Mouse (Mus musculus) thymus, postnatal 36 days (tissue): ENCODE results near the gene Nelfcd.
A peak's percentile ranks its signal among the peaks of the same experiment; 100 is the strongest.

ENCODE experiments used
- DNase-seq, 2 experiments: peaks; one replicate each; pipeline ENCODE4 v3.0.0; 2022; ENCODE audit warnings: mixed read lengths in 2 of 2

The Nelfcd gene

DNA sequence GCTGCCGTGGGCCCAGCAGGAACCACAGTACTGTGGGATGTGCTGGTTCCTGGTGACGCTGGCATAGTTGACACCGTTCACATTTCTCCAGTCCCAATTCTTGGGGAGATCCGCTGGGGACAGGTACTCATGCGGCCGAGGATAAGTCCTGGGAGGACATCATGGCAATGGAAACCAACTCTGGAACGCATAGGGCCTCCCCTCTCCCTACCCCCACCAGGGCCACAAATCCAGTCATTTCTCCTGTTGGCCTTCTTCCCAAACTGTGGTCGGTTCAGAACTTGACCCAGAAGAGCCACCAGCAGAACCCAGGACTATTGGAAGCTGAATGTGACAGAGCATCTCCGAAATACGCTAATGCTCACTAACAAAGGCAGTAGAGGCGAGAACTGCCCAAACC, 22.6 kb downstream of the Nelfcd start:
- no peak for DNase-seq

DNA sequence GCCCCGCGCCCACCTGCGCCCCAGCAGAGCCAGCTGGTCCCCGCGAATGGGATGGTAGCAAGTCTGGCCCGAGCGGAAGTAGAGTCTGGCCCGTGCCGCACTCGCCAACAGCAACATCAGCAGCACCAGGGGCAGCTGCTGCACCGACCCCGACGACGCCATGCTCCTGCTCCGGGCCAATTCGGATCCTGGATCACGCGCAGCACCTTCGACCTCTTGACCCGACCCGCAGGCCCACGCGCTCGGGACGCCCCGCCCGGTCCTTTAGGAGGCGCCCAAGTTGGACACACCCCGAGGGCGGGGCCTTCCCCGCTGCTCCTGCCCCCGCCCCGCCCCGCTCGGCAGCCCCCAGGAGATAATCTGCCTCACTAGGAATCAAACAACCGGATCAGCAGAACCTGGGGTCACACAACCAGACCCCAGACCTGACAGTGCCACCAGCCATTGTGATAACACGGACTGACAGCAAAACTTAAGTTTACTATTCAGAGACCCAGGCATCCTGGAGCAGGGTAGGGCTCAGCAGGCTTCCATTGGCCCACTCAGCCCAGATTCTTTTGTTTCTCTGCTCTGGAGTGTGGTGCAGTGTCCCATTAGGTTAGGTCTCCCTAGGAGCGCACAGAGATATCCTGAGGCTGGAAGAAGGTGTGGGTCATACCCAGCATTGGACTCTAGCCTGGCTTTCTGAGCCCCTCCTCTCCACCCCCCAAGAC, 23.3 kb downstream of the Nelfcd start, which contains the start of gene Ctsz:
Gene Ctsz (minus strand): TSS at position 303 of the 713 bp plus-strand sequence.
- DNase-seq, result peak; percentile 74 to 75

DNA sequence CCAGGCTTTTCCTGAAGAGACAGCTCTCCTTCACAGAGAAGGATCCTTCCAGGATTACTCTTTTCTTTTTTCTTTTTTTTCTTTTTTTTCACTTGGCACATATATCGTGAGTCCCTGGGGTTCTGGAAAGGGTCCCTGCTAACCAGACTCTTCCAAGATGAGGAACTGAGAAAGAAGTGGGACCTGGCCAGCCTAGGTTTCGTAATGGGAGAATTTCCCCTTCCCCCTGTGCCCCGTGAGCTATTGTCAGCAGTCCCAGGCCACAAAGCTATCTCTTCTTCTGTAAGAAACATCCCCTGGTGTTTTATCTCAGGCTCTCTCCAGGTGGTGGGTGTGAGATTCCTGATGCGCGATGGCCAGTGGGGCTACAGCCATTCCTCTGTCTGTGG, 23.8 kb downstream of the Nelfcd start:
- no peak for DNase-seq

DNA sequence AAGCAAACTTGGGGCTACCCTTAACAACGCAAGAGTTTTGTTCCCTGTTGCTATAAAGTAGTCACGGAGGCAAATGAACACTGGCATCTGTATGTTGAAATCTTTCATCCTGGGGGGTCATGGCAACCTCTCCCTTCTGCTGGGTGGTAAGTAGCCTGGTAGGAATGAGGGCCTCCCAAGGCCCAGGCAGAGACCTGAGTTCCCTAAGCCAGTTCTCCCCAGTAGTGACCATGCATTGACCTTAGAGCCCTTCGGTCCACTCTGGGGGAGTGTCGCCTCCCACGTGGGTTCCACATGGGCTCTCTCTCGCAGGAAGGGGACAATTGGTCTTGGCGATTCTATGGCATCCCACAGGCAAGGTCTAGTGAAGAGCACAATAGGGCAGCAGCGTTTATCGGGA, 24.4 kb downstream of the Nelfcd start:
- DNase-seq, result no peak

GRCm38 (mm10) chr2:174441898-174442297, 26.3 kb downstream of the Nelfcd start:
- DNase-seq, result no peak

DNA sequence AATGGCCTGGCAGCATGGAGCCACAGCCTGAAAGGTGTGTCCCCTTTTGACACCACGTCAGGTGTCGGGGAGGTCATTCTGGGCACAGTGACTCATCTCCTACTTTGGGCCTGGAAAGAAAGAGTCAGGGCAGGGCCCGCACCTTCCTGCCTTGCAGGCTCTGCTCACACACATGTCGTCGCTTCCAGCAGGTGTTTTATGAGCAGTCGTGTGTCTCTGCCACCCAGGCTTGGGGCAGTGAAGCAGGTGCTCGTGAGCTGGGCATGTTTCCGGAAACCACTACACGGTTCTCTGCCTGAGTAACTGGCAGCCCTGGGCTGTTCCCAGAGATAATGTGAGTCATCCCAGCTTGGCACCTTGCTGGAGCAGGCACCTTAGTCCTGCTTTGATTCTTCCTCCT, 26.9 kb downstream of the Nelfcd start:
- peak in 1 of 2 experiments; percentile 32 for DNase-seq

DNA sequence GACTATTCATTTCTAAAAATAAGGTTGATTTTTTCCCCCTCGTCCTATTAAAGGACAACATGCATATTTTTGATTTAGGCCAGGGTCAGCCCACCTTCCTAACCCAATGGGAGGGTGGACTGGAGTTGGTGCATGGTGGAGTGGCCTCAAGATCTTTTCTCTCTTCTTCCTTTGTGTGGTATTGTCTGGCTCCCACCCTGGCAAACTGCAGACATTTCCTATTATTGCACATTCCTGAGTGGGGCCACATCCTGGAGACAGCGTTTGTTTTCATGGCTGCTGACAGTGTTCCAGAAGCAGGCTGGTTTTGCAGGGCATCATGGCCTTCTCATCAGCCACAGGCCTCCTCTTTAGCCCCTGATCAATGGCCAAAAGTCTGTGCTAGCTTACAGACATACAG, 27.4 kb downstream of the Nelfcd start:
- no peak for DNase-seq

- DNase-seq, result no peak
Observed at GRCm38 (mm10) chr2:174444359-174444758, 28.8 kb downstream of the Nelfcd start.

GRCm38 (mm10) chr2:174445018-174445417, 29.4 kb downstream of the Nelfcd start:
- DNase-seq, result no peak

- DNase-seq, result no peak
Observed at GRCm38 (mm10) chr2:174446492-174446891, 30.9 kb downstream of the Nelfcd start.

DNA sequence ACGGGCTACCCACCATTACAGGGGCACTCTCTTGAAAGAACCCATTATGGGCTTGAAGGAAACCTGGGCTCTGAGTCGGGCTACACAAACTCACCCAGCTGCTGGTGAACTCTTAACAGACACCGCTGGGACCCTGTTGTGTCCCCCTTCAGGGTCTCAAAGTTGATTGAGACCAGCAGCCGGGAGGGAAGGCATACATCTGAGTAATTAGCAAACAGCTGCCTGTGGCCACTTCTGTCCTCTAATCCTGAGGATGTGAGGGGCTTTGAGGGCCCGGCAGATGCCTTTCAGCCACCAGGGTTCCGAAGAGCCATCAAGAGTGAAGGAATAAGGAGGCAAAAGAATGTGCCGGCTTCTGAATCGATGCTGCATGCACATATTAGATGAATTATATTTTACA, 31.3 kb downstream of the Nelfcd start:
- DNase-seq, result no peak

GRCm38 (mm10) chr2:174448405-174448804, 32.8 kb downstream of the Nelfcd start:
- no peak for DNase-seq

DNA sequence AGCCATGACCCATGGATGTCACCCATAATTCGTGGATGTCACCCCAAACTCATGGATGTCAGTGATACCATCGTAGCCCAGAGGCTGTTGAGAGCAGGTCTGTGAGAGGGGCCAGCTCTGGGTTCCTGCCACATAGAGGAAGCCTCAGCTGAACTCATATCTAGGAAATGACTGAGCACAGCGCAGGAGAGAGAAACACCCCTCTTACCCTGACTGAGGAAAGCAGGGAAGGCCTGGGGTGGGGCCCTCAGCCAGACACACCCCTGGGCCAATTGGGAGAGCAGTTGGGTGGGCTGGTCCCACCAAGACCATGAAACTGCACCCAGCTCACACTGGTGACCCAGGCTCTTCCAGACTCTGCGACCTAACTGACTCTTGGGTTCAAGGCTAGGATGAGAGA, 34.7 kb downstream of the Nelfcd start, which contains the start of gene Tubb1:
Gene Tubb1 (plus strand): TSS at position 343 of the 400 bp plus-strand sequence.
- no peak for DNase-seq

DNA sequence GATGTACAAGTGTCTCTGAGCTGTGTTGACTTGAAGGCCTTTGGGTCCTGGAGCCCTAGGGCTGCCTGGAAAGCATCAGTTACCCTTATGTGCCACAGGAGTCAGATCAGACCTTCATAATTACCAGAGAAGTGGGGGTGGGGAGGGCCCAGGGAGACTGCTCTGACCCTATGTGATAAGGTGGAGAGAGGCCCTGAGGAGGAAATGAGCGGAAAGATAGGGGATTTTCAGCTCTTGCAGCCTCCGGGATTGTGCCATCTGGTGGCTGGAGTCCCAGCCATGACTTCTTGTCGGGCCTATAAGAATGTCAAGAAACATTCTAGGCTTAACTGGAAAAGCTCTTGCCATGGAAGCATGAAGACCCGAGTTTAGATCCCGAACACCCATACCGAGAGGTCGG, 38.1 kb downstream of the Nelfcd start:
- no peak for DNase-seq

DNA sequence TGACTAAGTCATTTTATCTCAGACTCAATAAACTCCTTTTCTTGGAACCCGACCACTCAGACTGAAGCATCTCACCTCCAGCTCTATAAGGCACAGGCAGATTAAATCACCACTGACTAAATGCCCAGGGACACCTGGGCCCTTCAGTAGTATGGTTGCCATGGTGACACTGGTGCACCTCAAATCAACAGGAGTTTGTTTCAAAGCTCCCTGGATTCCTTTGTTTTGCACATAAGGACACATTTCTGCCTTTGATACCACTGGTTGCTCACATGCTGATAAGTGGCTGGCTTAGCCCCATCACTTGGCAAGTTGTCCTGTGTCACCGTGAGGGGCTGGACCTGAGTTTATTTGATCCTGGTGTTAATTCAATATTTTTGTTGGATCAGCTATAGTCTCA, 43.8 kb downstream of the Nelfcd start:
- DNase-seq, result no peak

DNA sequence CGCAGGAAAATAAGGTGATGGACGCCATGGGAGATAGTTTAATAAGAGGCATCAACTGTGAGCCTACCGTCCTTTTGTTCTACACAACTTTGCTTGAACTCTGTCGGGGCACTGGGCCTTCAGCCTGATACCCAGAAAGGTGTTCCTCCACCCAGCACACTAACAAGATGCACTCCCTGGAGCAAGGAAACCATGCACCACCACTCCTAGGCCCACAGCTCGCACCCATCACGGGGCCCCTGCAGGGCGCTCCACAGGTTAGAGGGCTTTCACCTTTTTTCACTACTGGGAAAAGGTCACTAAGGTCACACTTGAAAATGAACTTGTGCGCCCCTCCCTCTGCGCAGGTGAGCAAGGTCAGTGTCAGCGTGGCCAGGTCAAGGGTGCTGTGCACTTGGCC, 47.8 kb downstream of the Nelfcd start:
- no peak for DNase-seq

DNA sequence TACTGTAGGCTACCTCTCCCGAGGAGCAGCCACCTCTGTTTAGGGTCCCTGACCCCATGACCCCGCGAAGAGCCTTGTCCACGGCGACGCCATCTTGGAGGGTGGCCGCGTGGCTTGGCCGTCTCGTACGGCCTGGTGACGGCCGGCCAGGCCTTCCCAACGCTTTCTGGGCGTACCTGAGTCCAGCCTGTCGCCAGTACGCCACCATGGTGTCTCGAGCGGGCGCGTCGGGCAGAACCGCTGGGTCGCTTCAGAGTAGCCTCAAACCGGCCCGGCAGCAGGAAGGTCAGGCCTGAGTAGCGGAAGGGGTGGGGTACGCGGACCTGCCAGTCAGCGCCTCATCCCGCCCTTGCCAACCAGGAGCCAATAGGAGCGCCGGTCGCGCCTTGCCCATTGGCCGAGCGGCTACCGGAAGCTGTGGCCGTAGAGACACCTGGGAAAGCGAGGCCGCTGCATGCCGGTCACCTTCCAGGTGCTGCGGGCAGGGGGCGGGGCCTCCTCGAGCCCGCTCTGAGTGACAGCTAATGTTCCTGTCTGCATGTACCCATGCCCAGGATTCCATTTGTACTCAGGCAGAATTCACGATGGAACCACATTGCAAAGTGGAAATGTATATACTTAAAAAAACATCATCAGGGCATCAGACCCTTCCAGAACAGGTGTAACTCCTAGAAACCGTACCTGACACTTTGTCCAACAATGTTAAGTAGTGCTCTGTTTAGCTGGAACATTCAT, 48.4 kb downstream of the Nelfcd start, which contains the start of gene Atp5e:
Gene Atp5e (minus strand): TSS at position 317 of the 735 bp plus-strand sequence.
- DNase-seq, result peak; percentile 92 to 95

- no peak for DNase-seq
Observed at GRCm38 (mm10) chr2:174470333-174470732, 54.7 kb downstream of the Nelfcd start.

GRCm38 (mm10) chr2:174470786-174471405, 55.3 kb downstream of the Nelfcd start:
- no peak for DNase-seq

- no peak for DNase-seq
Observed at GRCm38 (mm10) chr2:174472407-174472806, 56.8 kb downstream of the Nelfcd start.

- peak; percentile 99 to 100 for DNase-seq
Observed at GRCm38 (mm10) chr2:174472818-174473549, 57.4 kb downstream of the Nelfcd start, which contains the start of gene Prelid3b. TSS of gene Prelid3b (minus strand) at chr2:174473081.

- no peak for DNase-seq
Observed at GRCm38 (mm10) chr2:174473550-174473927, 57.9 kb downstream of the Nelfcd start.
